ENCODE assay signal across 8 mouse cellular contexts in genomic region chr13:54950131-54950530, GRCm38 (mm10). TPM values are rescaled to one million over a fixed set of nuclear protein-coding genes. Genes with fewer than 3 reads are reported as not detected.
DNase-seq lines count a peak whose midpoint lies in the region; ATAC-seq and TF ChIP-seq lines count a peak whose summit lies in the region.

No protein-coding gene starts in this region.

- H3K9me3 ChIP-seq in lung, postnatal 0 days (ENCODE audit: low read length), result no peaks in the 10 kb centered on the region
- no peaks in the 10 kb centered on the region for H3K9me3 ChIP-seq in limb, embryonic 11.5 days (ENCODE audit: control insufficient read depth, low read length)

- peak; percentile 50 to 55 for DNase-seq in cerebellum, adult 2 months
- no peak for DNase-seq in lung, postnatal 0 days (ENCODE audit: low spot score)
- DNase-seq in lung, postnatal 14 days, result no peak
- DNase-seq in limb, embryonic 11.5 days (ENCODE audit: low spot score), result no peak
- no peak for DNase-seq in adipocyte (ENCODE audit: low spot score)
- no peak for DNase-seq in thymus, postnatal 14 days

- no peak for ATAC-seq in cerebellum, adult (ENCODE audit: insufficient number of reproducible peaks, low FRiP score, low TSS enrichment)
- no peak for ATAC-seq in lung, postnatal 0 days
- no peak for ATAC-seq in limb, embryonic 11.5 days (ENCODE audit: insufficient number of reproducible peaks, low FRiP score, low TSS enrichment, low read depth)

- peak overlapping the region; percentile 99 for H3K4me3 ChIP-seq in cerebellum, adult 2 months (replicated peaks; ENCODE audit: insufficient read depth, low read depth, low read length)
- peak overlapping the region; percentile 55; the same call in 1 of the 2 replicates for H3K4me3 ChIP-seq in lung, postnatal 0 days (ENCODE audit: low read depth, low read length)
- peak overlapping the region; percentile 55; the same call in 1 of the 2 replicates for H3K4me3 ChIP-seq in limb, embryonic 11.5 days (ENCODE audit: low read depth, low read length)
- peak overlapping the region; percentile 68 for H3K4me3 ChIP-seq in small intestine, adult 2 months (ENCODE audit: low read depth, low read length)

- no peaks in the 10 kb centered on the region for H3K27me3 ChIP-seq in cerebellum, adult 2 months (ENCODE audit: control insufficient read depth, insufficient read depth, low read length)
- peaks cover 28% of the 10 kb centered on the region for H3K27me3 ChIP-seq in lung, postnatal 0 days (replicated peaks; ENCODE audit: insufficient read depth, low read length)
- peaks cover 77% of the 10 kb centered on the region for H3K27me3 ChIP-seq in limb, embryonic 11.5 days (ENCODE audit: control insufficient read depth, insufficient read depth, low read length)
- peaks cover 22% of the 10 kb centered on the region for H3K27me3 ChIP-seq in small intestine, adult 2 months (ENCODE audit: control insufficient read depth, insufficient read depth, low read length)

- H3K4me2 ChIP-seq in lung, postnatal 0 days (replicated peaks; ENCODE audit: low read depth, low read length), result peak overlapping the region; percentile 87
- peak overlapping the region; percentile 100 for H3K4me2 ChIP-seq in limb, embryonic 11.5 days (ENCODE audit: low read depth, severe bottlenecking)

- no peak overlapping the region for H3K9ac ChIP-seq in lung, postnatal 0 days (replicated peaks; ENCODE audit: low read depth)
- H3K9ac ChIP-seq in limb, embryonic 11.5 days (ENCODE audit: low read length), result no peak overlapping the region

- no peak for TF ChIP-seq EP300 in lung, postnatal 0 days (IDR thresholded peaks at IDR 0.05)

- 2% methylated on average over 9 of the region's 9 CpGs for WGBS in cerebellum, adult 2 months
- WGBS in lung, postnatal 0 days, result 0% methylated on average over 7 of the region's 9 CpGs
- 0% methylated on average over 9 of the region's 9 CpGs for WGBS in limb, embryonic 11.5 days
- WGBS in small intestine, adult 2 months, result 3% methylated on average over 9 of the region's 9 CpGs

- no peak for TF ChIP-seq CTCF in cerebellum, adult 2 months (IDR thresholded peaks at IDR 0.05; ENCODE audit: borderline replicate concordance, insufficient read depth, low read depth, low read length)
- no peak for TF ChIP-seq CTCF in lung, postnatal 0 days (IDR thresholded peaks at IDR 0.05)
- no peak for TF ChIP-seq CTCF in small intestine, adult 2 months (IDR thresholded peaks at IDR 0.05; ENCODE audit: extremely low read depth, insufficient read length, insufficient replicate concordance, low read depth, low read length)

- H3K36me3 ChIP-seq in lung, postnatal 0 days (ENCODE audit: insufficient read depth, low read length), result no peaks in the 10 kb centered on the region
- H3K36me3 ChIP-seq in limb, embryonic 11.5 days (ENCODE audit: control insufficient read depth, insufficient read depth, low read length), result no peaks in the 10 kb centered on the region
- H3K36me3 ChIP-seq in small intestine, adult 2 months (ENCODE audit: control insufficient read depth, insufficient read depth, low read length), result no peaks in the 10 kb centered on the region

- H3K27ac ChIP-seq in cerebellum, adult 2 months (ENCODE audit: insufficient read depth, low read length), result 0 out of 2 replicates have a peak overlapping the region, but pooled peaks have one; percentile 10
- H3K27ac ChIP-seq in lung, postnatal 0 days (ENCODE audit: low read length), result no peak overlapping the region
- H3K27ac ChIP-seq in limb, embryonic 11.5 days (replicated peaks; ENCODE audit: low read depth, low read length), result no peak overlapping the region
- H3K27ac ChIP-seq in small intestine, adult 2 months (ENCODE audit: insufficient read depth, low read depth, low read length), result no peak overlapping the region

- no peak for TF ChIP-seq POLR2A in cerebellum, adult 2 months (IDR thresholded peaks at IDR 0.05; ENCODE audit: borderline replicate concordance, insufficient read depth, low read length)
- no peak for TF ChIP-seq POLR2A in small intestine, adult 2 months (IDR thresholded peaks at IDR 0.05; ENCODE audit: low read depth, low read length)

- peaks cover 44% of the 10 kb centered on the region for H3K4me1 ChIP-seq in cerebellum, adult 2 months (ENCODE audit: control insufficient read depth, insufficient read depth, low read length)
- H3K4me1 ChIP-seq in lung, postnatal 0 days (ENCODE audit: insufficient read depth, low read depth, low read length), result peaks cover 4% of the 10 kb centered on the region; the same call in 1 of the 2 replicates
- H3K4me1 ChIP-seq in limb, embryonic 11.5 days (ENCODE audit: control insufficient read depth, insufficient read depth, low read length), result peaks cover 9% of the 10 kb centered on the region; the same call in 1 of the 2 replicates
- no peaks in the 10 kb centered on the region; the same call in 1 of the 2 replicates for H3K4me1 ChIP-seq in small intestine, adult 2 months (ENCODE audit: control insufficient read depth, insufficient read depth, insufficient read length, low read length)

RNA-seq across cellular contexts. Expression of gene Unc5a, which starts 0.9 kb away (rescaled TPM):
- polyA plus RNA-seq in cerebellum, adult 2 months (2012; rRNA removed), result 37.7 and 41.0 TPM in 2 replicates
- polyA plus RNA-seq in lung, postnatal 0 days (2015; fragmentation: Nextera tagmentation; extraction: Ambion mirVana), result 1.4 and 1.9 TPM in 2 replicates
- 0.71 and 0.79 TPM in 2 replicates for polyA plus RNA-seq in limb, embryonic 11.5 days (2014; fragmentation: Nextera tagmentation; extraction: Ambion mirVana)
- 4.4 and 5.1 TPM in 2 replicates for polyA plus RNA-seq in small intestine, adult 2 months (2012; rRNA removed)

Comparison
In these comparisons a context has a peak if more than half of its experiments do, and no peak if none do; other contexts are left out.
1. DNase-seq: peak in cerebellum, adult 2 months (2 of 2); none in lung, postnatal 0 days (single experiment), lung, postnatal 14 days (single experiment), limb, embryonic 11.5 days (single experiment), adipocyte (single experiment) and thymus, postnatal 14 days (single experiment).
2. Peak in every context shown above with its lines, with median percentiles within 50 percentile points of each other: H3K4me3 ChIP-seq.